Mouse (Mus musculus): ENCODE measurements around the gene Sema3b. TPM values are rescaled to one million over a fixed set of nuclear protein-coding genes. Genes with fewer than 3 reads are reported as not detected.

The Sema3b gene
- polyA plus RNA-seq, 1 experiment, result not detected

DNA sequence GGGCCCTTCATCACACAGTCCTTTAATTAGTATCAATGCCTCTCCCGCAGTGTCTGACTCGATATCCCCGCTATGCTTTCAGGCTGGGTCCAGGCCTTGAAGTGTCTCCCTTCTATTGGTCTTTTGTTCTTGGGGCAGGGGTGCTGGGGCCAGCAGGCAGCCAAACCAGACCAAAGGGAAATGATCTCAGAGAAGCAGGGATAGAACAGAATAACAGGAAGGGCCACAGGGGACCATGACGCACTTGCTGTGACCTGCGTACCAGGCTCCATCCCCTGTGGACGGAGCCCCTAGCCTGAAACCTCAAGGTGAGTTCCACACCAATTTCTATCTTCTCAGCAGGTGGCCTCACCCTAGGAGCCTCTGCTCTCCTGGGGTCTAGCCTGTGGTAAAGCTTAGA lies 9.1 kb upstream of the Sema3b start:
- Histone ChIP-seq H3K27ac (ENCODE audit: insufficient read depth, low read depth, low read length) (no peak overlapping the region), H3K4me3 (ENCODE audit: insufficient read depth, low read length) (no peak overlapping the region)
- no peak for TF ChIP-seq POLR2A (IDR thresholded peaks at IDR 0.05; ENCODE audit: borderline replicate concordance, low read depth, low read length)
- TF ChIP-seq CTCF (IDR thresholded peaks at IDR 0.05; ENCODE audit: low read depth, low read length), result no peak

GRCm38 (mm10) chr9:107617461-107617860 lies 8.4 kb upstream of the Sema3b start:
- TF ChIP-seq CTCF (IDR thresholded peaks at IDR 0.05; ENCODE audit: low read depth, low read length) (no peak), POLR2A (IDR thresholded peaks at IDR 0.05; ENCODE audit: borderline replicate concordance, low read depth, low read length) (no peak)
- no peak overlapping the region for H3K27ac ChIP-seq (ENCODE audit: insufficient read depth, low read depth, low read length)
- H3K4me1 ChIP-seq (ENCODE audit: control insufficient read depth, insufficient read depth, low read length), result peaks cover 9% of the 10 kb centered on the region
- no peak overlapping the region for H3K4me3 ChIP-seq (ENCODE audit: insufficient read depth, low read length)

More for the DNA sequence above, 9.1 kb upstream of the Sema3b start:
- peaks cover 6% of the 10 kb centered on the region for H3K4me1 ChIP-seq (ENCODE audit: control insufficient read depth, insufficient read depth, low read length)

- no peak for TF ChIP-seq POLR2A (IDR thresholded peaks at IDR 0.05; ENCODE audit: borderline replicate concordance, low read depth, low read length)
- no peak for TF ChIP-seq CTCF (IDR thresholded peaks at IDR 0.05; ENCODE audit: low read depth, low read length)
- no peak overlapping the region for H3K27ac ChIP-seq (ENCODE audit: insufficient read depth, low read depth, low read length)
- no peak overlapping the region for H3K4me3 ChIP-seq (ENCODE audit: insufficient read depth, low read length)
- peaks cover 30% of the 10 kb centered on the region for H3K4me1 ChIP-seq (ENCODE audit: control insufficient read depth, insufficient read depth, low read length)
Observed at GRCm38 (mm10) chr9:107615035-107615434, 6.0 kb upstream of the Sema3b start.

GRCm38 (mm10) chr9:107612945-107613569 lies 4.0 kb upstream of the Sema3b start:
- Histone ChIP-seq H3K4me3 (ENCODE audit: insufficient read depth, low read length) (peak overlapping the region; percentile 6), H3K27ac (ENCODE audit: insufficient read depth, low read depth, low read length) (peak overlapping the region; percentile 38), H3K4me1 (ENCODE audit: control insufficient read depth, insufficient read depth, low read length) (peaks cover 25% of the 10 kb centered on the region)
- TF ChIP-seq CTCF (IDR thresholded peaks at IDR 0.05; ENCODE audit: low read depth, low read length) (no peak), POLR2A (IDR thresholded peaks at IDR 0.05; ENCODE audit: borderline replicate concordance, low read depth, low read length) (no peak)

DNA sequence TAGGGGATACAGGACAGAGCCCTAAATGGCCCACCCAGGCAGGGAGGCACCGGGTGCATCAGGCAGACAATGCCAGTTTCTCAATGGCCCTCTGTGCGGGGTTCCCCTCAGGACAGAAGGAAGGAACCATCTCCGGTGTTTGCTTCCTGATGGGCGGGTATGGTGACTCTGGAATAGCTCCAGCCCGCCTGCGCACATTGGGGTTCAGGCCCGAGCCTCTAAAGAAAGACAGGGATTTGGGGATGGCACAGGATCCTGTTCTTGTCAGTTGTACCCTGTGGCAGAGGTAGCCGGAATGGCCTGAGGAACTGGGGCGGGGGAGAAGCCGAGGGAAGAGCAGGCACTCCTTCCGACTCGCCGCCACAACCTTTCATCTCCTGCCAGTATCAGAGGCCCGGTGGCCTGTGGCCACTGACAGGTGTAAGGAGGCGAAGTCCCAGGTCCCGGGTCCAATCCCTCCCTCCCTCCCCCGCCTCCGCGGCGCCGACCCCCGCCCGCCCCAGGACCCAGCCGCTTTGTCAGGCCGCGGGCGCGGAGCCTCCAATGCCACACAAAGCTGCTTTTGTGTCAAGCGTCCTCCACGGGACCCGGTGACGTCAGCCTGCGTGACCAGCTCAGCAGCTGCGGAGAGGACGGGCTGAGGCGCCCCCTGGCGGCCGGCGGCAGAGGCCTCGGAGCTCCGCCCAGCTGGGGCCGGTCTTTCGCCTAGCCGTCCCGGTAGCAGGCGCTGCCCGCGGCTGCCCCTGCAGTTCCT lies 3.3 kb upstream of the Sema3b start:
- TF ChIP-seq CTCF (IDR thresholded peaks at IDR 0.05; ENCODE audit: low read depth, low read length) (peak; percentile 56), POLR2A (IDR thresholded peaks at IDR 0.05; ENCODE audit: borderline replicate concordance, low read depth, low read length) (0 out of 2 replicates have a peak, but pooled peaks have one; percentile 66)
- Histone ChIP-seq H3K4me1 (ENCODE audit: control insufficient read depth, insufficient read depth, low read length) (peaks cover 25% of the 10 kb centered on the region), H3K4me3 (ENCODE audit: insufficient read depth, low read length) (peak overlapping the region; percentile 47), H3K27ac (ENCODE audit: insufficient read depth, low read depth, low read length) (peak overlapping the region; percentile 90)

DNA sequence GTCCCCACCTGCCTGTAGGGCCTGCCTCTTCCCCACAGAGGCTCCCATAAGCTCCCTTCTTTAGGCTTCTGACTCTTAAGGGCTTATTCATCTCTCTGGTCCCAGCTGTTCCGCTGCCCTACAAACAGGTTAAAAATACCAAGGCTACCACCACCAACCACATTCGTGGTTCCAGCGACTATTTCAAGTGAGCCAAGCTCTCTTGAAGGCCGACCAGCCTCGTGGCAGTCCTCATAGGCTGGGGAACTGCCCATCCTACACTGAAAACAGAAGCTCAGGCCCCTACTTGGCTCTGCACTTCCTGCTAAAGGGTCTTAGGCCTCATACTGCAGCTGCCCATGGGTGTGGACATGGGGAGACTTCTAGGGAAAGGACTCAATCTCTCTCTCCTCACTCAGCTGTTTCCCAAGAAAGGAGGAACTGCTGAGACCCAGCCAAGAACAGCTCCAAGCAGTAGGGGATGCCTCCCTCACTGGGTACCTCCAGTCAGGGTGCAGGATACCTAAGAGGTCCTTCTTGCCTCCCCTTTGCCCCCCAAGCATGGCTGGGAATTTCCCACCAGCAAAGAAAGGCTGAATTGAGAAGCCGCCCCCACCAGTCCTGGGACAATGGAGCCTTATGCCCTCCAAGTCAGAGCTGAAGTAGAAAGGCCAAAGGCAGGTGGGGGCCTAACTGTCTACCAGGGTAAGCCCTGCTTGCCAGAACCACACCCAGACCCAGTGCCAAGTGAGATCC lies 2.6 kb upstream of the Sema3b start:
- H3K27ac ChIP-seq (ENCODE audit: insufficient read depth, low read depth, low read length), result peak overlapping the region; percentile 90
- peaks cover 25% of the 10 kb centered on the region for H3K4me1 ChIP-seq (ENCODE audit: control insufficient read depth, insufficient read depth, low read length)
- TF ChIP-seq CTCF (IDR thresholded peaks at IDR 0.05; ENCODE audit: low read depth, low read length) (no peak), POLR2A (IDR thresholded peaks at IDR 0.05; ENCODE audit: borderline replicate concordance, low read depth, low read length) (no peak)
- peak overlapping the region; percentile 47 for H3K4me3 ChIP-seq (ENCODE audit: insufficient read depth, low read length)

GRCm38 (mm10) chr9:107609433-107609830 lies 403 bp upstream of the Sema3b start:
- TF ChIP-seq CTCF (IDR thresholded peaks at IDR 0.05; ENCODE audit: low read depth, low read length) (no peak), POLR2A (IDR thresholded peaks at IDR 0.05; ENCODE audit: borderline replicate concordance, low read depth, low read length) (no peak)
- Histone ChIP-seq H3K4me1 (ENCODE audit: control insufficient read depth, insufficient read depth, low read length) (peaks cover 25% of the 10 kb centered on the region), H3K4me3 (ENCODE audit: insufficient read depth, low read length) (no peak overlapping the region), H3K27ac (ENCODE audit: insufficient read depth, low read depth, low read length) (no peak overlapping the region)

GRCm38 (mm10) chr9:107607653-107608245 lies 1.3 kb downstream of the Sema3b start:
- Histone ChIP-seq H3K27ac (ENCODE audit: insufficient read depth, low read depth, low read length) (no peak overlapping the region), H3K4me3 (ENCODE audit: insufficient read depth, low read length) (no peak overlapping the region), H3K4me1 (ENCODE audit: control insufficient read depth, insufficient read depth, low read length) (peaks cover 21% of the 10 kb centered on the region)
- TF ChIP-seq CTCF (IDR thresholded peaks at IDR 0.05; ENCODE audit: low read depth, low read length), result no peak
- TF ChIP-seq POLR2A (IDR thresholded peaks at IDR 0.05; ENCODE audit: borderline replicate concordance, low read depth, low read length), result no peak

- Histone ChIP-seq H3K27ac (ENCODE audit: insufficient read depth, low read depth, low read length) (no peak overlapping the region), H3K4me1 (ENCODE audit: control insufficient read depth, insufficient read depth, low read length) (peaks cover 21% of the 10 kb centered on the region), H3K4me3 (ENCODE audit: insufficient read depth, low read length) (no peak overlapping the region)
- no peak for TF ChIP-seq CTCF (IDR thresholded peaks at IDR 0.05; ENCODE audit: low read depth, low read length)
- no peak for TF ChIP-seq POLR2A (IDR thresholded peaks at IDR 0.05; ENCODE audit: borderline replicate concordance, low read depth, low read length)
Observed at GRCm38 (mm10) chr9:107607036-107607435, 2.0 kb downstream of the Sema3b start.
